Mouse (Mus musculus) kidney, postnatal 4 days (tissue): Measurements from ENCODE around the gene Pias4.

Source experiments
- DNase-seq, 2 experiments: peaks; one replicate each; pipeline ENCODE4 v3.0.0; 2021; ENCODE audit warnings: mixed read lengths in 2 of 2

The Pias4 gene

DNA sequence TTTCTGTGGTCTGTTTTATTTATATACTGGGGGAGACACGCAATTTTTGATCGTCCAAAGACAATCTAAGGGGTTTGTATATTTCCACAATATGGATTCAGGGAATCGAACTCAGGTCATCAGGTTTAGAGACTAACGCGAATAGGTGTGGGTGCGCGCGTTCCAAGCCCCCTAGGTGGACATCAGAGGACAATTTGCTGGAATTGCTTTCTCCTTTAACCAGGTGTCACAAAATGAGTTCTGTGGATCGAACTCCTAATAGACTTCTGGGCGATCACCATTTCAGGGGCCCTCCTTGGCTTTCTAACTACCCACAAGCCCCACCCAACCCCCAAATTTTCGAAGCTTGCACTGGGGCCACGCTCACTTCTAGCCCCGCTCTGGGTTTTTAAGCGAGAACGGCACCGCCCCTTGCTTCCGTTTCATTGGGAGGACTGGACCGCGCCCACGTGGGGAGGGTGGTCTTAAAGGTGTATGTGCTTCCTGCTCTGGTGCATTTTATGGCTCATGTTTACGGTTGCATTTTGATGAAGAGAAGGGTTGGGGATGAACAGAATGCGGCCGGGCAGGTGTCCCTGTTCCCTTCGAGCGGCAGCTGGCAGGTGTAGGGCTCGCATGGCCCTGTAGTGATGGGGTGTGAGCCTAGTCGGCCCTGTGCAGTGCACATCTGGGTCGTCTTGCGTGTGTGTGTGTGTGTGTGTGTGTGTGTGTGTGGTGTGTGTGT is 960 bp upstream of the Pias4 start:
- DNase-seq: peak; percentile 89 to 94

DNA sequence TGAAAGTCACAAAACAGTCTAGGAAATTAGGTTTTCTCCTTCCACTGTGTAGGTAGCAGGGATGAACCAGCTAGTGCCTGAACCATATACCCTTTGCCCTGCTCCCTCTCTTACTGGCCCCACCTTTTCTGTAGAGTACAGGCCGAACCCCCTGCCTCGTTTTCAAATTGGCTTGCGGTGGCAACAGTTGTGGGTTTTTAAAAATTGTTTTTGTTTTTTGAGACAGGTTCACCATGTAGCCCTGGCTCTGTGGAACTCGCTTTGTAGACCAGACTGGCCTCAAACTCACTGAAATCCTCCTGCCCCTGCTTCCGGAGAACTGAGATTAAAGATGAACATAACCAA is 336 bp upstream of the Pias4 start:
- peak in 1 of 2 experiments; percentile 61 for DNase-seq

DNA sequence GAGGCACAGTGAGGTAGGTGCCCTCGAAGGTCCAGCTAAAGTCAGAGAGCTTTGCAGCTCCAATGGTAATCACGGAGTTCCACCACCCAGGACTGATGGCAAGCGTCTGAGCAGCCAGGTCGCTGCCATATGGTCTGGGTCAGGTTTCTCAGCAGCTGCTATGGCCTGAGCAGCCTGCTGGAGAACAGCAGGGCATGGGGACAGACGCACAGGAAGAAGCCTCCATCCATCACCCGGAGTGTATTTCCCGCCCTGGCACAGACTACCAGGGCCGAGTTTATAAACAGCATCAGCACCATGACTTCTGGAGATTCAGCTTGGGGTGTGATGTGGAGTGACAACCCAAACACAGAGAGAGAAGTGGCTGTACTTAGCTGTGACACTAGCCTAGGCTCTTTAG is 2.6 kb downstream of the Pias4 start:
- no peak for DNase-seq

DNA sequence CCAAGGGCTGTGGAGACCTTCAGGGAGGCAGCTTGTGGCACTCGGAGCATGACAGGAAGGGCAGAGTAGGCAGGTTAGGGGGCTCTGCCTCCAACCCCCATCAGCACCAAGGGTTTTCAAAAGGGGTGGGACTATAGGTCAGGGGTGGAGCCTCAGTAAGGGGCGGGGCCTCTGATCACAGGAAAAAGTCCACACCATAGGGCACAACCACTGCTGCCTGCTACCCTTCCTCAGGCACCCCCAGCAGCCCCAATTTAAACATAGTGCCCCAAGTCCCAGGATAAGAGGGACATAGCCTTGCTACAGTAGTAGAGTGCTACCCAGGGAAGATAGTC is 5.4 kb downstream of the Pias4 start:
- peak in 1 of 2 experiments; percentile 40 for DNase-seq

DNA sequence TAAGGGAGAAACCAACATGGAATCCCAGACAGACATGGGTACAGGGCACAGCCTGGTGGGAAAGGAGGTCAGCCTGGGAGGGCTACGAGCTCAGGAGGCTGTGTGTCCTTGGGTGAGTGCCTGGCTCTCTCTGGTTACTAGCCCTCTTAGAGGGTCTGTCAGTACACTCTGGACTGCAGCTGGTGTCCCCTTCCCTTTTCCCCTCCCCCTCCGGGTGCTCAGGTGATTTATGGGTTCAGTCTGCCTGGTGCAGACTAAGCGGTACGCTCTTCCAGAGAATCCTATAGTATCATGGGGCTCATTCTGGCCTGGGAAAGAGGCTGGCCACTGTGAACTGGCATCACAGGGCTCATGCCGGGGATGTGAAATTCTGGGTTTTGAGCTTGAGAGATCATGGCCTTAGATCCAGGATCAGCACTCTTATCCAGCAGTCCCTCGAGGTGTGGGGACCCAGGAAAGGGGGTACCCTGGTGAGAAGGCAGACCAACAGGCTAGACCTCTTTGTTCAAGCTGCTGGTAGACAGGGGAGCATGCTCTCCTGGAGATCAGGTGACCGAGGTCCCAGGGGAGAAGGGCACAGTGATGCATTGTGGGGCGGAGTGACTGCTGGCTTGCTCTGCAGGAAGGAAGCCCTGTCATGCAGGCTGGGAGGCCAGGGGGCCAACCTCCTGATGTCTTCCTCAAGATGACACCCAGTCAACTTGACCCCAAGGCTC is 6.0 kb downstream of the Pias4 start:
- DNase-seq: peak; percentile 56 to 73

DNA sequence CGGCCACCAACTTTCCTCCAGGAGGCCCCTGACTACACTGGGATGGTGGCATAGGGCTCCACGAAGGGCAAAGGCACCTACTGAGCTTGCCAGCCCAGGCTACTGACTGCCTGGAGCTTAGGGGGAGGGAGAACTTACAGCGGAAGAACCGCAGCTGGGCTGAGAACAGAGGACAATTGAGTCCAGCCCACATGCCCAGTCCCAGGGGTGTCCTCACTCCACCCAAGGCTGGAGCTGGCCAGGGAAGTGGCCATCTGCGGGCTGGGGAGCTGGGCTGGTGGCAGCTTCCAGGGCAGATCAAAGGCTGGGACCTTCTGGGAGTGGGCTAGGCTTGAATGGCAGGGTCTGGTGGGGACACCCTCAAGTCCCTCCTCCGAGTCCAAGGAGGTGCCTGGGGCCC is 13.0 kb downstream of the Pias4 start:
- DNase-seq: no peak

DNA sequence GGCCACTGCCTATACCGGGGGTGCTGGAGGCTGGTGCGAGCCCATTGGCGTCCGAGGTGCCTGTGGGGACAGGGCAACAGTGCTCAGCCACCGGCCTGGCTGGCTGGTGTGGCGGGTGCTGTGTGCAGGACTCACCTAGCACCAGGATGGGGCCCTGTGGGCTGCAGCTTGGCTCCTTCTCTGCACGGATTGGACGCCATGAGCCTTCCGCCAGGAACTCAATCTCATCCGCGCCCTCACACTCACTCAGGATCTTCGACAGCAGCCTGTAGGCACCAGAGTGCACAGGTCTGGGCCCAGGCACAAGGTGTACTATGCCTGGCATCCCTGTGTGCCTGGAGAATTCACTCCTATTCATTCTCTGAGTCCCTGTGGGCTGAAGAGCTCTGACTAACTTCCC is 13.4 kb downstream of the Pias4 start:
- no peak for DNase-seq

DNA sequence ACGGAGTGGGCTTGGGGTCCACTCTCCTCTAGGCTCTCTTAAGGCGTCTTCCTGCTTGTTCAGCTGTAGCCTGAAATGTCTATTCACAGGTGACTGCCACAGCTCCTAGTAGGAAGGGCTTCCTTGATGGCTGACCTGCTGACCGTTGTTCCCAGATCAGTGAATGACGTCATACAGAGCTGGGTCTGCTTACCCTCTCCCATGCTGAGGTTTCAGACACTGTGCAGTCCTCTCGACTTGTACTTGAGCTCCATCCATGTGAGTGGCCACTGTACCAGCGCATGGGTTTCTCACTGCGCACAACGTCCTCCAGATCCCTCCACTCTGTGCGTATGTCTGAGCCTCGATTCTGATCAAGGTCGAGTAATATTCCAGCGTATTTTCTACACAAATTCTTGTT is 15.1 kb downstream of the Pias4 start:
- no peak for DNase-seq

DNA sequence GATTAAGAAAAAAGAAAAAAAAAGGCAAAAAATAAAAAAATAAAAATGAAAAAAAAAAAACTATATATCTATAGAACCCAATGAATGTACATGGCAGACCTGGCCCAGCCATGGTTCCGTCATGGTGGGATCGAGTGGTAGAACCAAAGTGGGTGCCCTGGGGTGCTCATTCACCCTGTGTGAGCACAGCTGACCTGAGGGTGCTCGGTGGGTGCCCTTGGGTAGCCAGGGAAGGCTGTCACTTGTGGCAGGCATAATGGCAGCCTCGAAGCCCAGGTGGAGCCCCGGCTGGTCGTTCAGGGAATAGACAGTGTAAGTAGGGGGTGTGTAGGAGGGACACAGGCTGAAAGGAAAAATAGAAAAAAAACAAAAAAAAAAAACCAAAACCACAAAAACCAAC is 16.5 kb downstream of the Pias4 start:
- no peak for DNase-seq

DNA sequence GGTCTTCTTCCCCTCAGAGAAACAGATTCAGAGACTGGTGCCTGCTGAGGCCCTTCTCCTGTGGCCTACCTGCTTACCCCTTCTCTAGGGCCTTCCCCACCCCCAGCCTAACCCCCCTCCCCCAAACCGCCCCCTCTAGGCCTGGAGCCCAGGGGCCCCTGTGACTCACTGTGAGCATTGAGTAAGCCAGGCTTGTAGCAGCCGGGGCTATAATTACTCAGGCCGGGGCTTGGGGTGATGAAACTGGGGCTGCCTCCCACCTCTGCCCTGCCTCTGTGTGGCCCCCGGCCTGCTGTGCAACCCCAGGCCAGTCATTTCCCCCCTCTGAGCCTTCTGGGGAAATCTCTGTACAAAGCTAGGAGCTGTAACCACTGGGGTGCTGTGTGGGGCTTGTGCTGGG is 21.4 kb downstream of the Pias4 start:
- DNase-seq: no peak

DNA sequence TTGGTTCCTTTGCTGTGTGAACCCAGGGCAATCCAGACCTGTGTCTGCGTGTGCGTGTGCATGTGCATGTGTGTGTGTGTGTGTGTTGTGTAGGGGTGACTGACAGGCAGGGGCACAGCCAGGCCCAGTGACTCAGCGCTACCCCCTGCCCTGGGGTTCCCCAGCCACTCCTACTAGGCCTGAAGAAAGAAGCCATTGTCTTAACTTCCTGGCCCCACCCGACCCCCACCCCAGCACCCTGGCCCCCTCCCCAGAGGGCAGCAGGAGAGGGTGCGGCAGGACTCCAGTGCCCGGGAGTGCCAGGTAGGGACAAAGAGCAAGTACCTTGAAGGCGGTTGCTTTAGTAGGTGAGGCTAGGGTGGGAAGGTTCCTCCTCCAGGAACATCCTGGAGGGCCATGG is 21.9 kb downstream of the Pias4 start:
- no peak for DNase-seq

DNA sequence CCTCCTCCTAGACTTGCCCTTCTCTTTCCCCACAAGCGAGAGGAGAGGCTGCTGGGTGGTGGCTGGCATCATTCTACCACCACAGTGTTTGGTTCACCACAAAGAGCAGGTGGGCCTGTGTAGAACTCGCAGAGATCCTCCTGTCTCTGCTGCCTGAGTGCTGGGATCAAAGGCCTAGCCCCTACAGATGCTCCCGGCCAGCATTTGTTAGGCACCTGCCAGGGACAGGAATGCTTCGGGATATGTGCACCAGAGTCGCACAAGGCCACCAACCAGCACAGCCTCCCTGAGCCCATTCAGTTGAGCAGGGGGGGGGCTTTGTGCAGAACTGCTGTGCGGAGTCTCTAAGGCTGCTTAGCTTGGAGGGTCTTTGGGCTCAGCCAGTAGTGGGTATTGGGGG is 22.4 kb downstream of the Pias4 start:
- no peak for DNase-seq

DNA sequence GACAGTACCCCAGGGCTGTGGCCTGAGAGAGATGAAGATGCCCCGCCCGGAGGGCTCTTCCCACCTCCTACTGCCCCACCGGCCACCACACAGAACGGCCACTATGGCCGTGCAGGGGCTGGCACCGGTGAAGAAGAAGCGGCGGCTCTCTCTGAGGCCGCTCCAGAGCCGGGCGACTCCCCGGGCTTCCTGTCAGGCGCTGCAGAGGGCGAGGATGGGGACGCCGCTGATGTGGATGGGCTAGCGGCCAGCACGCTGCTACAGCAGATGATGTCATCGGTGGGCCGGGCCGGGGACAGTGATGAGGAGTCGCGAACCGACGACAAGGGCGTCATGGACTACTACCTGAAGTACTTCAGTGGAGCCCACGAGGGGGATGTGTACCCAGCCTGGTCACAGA is 23.1 kb downstream of the Pias4 start:
- peak in 1 of 2 experiments; percentile 37 for DNase-seq

DNA sequence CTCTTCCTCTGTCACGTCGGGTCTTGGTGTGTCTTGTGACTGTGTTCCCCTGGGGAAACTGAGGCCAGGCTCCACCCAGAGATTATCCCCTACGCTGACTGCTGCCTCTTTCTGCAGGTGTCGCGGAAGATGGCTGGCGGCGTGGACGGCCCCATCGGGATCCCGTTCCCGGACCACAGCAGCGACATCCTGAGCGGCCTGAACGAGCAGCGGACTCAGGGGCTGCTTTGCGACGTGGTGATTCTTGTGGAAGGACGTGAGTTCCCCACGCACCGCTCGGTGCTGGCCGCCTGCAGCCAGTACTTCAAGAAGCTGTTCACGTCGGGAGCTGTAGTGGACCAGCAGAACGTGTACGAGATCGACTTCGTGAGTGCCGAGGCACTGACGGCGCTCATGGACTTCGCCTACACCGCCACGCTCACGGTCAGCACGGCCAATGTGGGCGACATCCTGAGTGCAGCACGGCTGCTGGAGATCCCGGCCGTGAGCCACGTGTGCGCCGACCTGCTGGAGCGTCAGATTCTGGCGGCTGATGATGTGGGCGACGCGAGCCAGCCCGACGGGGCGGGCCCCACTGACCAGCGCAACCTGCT is 23.8 kb downstream of the Pias4 start:
- no peak for DNase-seq

DNA sequence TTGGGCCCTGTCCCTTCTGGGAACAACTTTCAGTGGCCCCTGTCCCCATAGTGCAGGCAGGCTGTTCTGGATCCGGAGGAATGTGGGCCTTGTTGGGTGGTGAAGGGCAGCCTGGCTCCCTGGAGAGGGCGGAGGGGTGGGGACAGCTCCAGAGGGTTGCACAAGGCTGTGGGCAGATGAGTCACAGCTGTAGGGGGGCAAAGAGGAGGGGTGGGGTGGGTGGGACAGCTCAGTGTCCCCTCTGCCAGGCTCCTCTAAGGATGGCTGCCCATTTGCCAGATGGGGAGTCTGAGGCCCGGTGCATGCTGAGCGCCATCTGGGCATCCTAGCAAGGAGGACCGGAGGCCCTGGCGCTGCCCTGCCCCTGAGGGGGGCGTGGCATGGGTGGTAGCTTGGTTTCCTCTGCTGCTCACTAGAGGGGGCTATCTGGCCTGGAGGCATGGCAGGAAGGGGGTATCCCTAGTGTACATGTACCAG is 24.5 kb downstream of the Pias4 start:
- no peak for DNase-seq

DNA sequence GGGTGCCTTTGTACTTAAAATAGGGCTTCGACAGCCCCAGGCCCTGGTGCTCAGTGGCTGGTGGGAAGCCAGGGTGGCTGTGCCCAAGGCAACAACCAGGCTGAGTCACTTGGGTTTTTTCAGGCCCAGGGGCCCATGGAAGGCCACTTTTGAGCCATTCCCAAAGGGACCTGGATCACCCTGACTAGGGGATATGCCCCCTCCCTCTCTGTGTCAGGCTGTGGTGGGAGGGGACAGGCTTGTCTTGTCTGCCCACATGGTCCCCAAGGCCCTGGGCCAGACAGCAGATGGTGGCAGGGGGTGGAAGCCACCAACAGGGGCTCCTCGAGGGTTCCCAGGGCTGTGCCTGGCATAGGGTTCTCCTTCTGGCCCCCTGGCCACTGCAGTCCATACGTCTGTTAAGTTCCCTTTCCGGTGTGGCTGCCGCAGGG is 25.2 kb downstream of the Pias4 start:
- DNase-seq: no peak

DNA sequence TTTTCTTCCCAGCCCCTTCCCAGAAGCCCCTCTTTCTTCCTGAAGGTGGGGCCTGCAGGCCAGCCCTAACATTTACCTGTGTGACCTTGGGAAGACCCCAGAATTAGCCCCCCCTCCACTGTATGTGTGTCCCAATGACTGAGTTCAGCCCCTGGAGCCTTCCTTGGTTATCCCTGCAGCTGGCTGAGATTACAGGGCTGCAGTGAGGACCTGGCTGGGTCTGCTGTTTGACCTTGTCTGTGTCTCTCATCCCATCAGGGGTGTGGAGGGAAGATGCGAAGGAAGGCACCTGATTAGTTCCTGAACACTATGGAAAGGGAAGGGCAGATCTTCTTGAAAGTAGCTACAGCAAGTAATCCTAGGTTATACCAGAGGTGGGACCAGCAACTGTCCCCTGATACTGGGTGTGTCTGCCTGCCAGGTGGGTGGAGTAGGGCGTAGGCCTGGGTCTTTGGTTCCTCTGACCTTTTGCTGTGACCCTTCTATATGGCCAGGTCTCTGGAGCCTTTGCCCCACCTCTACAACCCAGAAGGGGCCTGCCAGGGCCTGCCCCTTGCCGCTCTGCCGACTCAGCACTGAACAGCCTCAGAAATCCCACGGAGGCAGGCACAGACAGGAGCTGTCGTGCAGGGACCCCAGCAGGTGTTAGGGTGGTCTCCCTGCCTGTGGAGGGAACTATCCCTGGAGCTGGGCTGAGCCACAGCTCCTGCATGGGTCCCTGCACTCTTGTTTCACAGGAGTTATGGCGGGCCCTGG is 26.1 kb downstream of the Pias4 start:
- no peak for DNase-seq

DNA sequence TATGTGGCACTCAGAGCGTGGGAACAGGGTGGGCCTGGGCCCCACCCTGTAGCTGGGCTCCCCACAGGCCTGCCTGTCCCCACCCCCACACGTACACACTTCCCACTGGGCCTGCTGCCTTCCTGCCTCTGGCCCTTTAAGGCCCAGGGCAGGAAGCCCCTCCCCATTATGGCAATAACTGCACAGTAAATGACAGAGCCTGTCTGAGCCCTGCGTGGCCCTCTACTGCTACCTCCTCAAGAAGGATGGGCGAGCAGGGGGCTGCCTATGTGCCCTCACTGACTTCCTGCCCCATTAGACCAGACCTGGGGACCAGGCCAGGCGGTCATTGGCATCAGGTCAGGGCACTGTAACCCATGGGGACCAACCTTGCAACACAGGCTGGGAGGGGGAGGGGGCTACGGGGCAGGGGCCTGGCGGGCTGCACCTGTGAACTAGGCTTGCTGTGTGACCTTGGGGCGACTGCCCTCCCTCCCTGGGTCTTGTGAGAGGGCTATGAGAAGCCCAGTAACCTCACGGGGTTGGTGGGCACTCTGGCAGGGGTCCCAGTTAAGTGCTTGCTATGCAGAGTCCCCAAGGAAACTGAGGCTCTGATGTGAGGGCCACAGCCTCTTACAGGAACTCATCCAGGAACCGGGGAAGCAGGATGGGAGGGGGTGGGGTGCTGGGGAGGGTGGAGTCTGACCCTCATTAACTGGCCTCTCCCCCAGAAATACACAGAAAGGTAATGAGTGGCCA is 26.8 kb downstream of the Pias4 start:
- DNase-seq: peak in 1 of 2 experiments; percentile 46

DNA sequence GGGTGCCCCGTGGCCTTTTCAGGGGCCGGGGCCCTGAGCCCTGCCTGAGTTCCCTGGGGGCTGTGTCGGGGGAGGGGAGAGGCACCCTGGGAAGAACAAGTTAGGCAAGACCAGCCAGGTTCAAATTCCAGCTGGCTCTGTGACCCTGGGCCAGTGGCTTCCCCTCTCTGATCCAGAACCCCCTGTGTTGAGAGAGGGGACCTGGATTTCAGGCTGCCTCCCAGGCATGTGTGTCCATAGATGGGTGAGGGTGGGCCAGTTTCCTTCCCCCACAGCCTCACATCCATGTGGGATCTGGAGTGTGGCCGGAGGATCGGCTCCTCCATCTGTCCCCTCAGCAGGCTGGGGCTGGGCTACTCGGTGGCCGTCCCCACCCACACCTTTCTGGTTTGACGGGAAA is 27.7 kb downstream of the Pias4 start:
- no peak for DNase-seq

DNA sequence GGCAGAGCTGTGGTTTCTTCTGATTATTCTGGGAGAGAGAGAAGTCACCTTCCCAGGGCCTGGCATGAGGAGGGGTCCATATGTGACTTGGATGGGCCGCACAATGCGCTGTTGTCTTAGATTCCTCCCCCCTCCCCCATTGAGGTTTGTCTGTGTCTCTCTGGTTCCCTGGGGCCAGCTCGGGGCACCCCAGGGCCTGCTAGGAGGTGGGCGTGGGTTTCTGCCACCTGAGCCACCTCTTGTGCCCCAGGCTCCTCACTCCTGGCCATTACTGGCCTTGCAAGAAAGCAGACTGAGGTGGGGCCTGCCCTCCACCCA is 28.2 kb downstream of the Pias4 start:
- no peak for DNase-seq

DNA sequence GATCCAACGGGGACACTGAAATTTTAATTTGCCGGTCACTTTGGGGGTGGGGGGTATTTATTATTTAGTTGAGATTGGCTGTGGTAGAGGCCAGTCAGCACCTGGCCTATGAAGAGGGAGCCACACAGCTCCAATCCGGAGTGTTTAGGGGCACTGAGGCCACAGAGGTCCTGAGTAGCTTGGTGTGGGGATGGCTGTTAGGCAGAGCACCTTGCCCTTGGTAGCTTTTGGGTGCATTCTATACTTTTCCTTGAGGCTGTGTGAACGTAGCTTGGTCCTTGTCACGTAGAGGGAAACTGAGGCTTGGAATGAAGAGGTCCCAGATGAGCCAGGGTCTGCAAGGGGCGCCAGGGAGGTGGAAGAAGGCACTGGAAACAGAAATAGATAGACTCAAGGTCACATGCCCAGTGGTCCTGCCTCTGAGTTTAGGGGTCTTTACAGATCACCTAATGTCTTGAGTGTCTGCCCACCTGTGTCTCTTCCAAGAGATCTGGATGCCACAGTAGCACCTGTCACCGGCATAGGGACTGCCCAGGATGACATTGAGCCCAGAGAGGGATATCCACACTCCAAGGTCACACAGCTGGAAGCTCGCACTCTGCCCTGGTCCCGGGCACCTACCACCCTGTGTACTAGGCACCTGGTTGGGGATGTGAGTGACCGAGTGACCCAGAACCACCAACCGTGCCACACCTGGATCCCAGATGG is 28.7 kb downstream of the Pias4 start:
- no peak for DNase-seq

DNA sequence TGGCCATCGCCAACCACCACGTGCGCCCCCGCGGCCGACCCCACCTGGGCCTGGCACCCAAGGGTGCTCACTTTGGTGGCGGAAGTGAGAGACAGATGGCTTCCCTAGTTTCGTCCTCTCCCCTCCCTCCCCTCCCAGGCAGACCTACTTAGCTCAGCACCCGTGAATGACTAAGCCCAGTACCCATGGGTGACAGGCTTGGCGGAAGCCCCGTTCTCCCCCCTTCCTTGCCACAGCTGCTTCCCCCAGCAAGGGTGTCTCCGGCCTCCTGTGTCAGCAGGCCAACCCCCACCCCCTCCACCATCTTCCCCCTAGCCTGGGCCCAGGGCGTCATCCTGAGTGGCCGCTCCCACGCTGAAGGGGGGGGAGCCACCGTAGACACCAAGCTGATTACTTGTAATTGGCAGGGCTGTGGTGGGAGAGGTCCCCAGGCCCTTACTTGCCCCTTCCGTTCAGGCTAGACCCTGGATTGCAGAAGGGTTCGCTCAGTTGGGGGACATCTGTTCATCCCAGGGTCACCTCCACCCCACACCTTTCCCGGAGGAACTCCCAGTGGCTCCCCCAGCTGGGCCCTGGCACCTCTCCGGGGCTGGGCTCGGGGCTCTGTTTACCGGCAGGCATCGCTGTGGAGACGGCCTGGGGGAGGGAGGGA is 29.5 kb downstream of the Pias4 start:
- peak; percentile 61 to 77 for DNase-seq
